Mouse (Mus musculus) ES-Bruce4 (cell line): ENCODE measurements around the gene Zfp524. TPM values are rescaled to one million over a fixed set of nuclear protein-coding genes. Genes with fewer than 3 reads are reported as not detected.

Source experiments
- H3K27ac ChIP-seq: 2 replicates; pipeline ENCODE4 v1.5.1; 2012; ENCODE audit warnings: low read length, inconsistent platforms; ENCODE audit not compliant: insufficient read depth
- H3K27me3 ChIP-seq: 2 replicates; pipeline ENCODE4 v1.6.1; 2012; ENCODE audit warnings: mild to moderate bottlenecking, low read length, inconsistent platforms; ENCODE audit not compliant: control insufficient read depth, poor library complexity, insufficient read depth, severe bottlenecking
- H3K36me3 ChIP-seq: 2 replicates; pipeline ENCODE4 v1.6.1; 2012; ENCODE audit warnings: inconsistent platforms, mild to moderate bottlenecking, low read length, moderate library complexity; ENCODE audit not compliant: control insufficient read depth, poor library complexity, insufficient read depth, severe bottlenecking
- H3K4me1 ChIP-seq: one replicate; pipeline ENCODE4 v1.8.1; 2011; ENCODE audit warnings: low read length; ENCODE audit not compliant: control insufficient read depth, insufficient read depth
- H3K4me3 ChIP-seq: 2 replicates; pipeline ENCODE4 v1.5.1; 2011; ENCODE audit warnings: low read depth, mild to moderate bottlenecking, low read length
- H3K9ac ChIP-seq: 2 replicates; pipeline ENCODE4 v1.6.1; 2012; ENCODE audit warnings: low read depth, mild to moderate bottlenecking, inconsistent platforms; ENCODE audit not compliant: poor library complexity, severe bottlenecking
- H3K9me3 ChIP-seq: replicated peaks from 2 replicates; pipeline ENCODE4 v1.6.1; 2012; ENCODE audit warnings: mild to moderate bottlenecking, low read length, inconsistent platforms; ENCODE audit not compliant: control insufficient read depth, poor library complexity, insufficient read depth, severe bottlenecking
- CTCF ChIP-seq: IDR thresholded peaks from one replicate; pipeline ENCODE4 v1.8.1; 2011; ENCODE audit warnings: low read depth, low read length
- EP300 ChIP-seq: IDR thresholded peaks from 2 replicates; pipeline ENCODE4 v1.6.1; 2011; ENCODE audit warnings: low read depth, low read length; ENCODE audit not compliant: insufficient read depth
- POLR2A ChIP-seq: IDR thresholded peaks from one replicate; pipeline ENCODE4 v1.8.1; 2011; ENCODE audit warnings: low read length; ENCODE audit not compliant: insufficient read depth
- polyA plus RNA-seq: library from polyadenylated mRNA; stranded (reverse); fragments of >200 nt; gene quantifications from 2 replicates; pipeline ENCODE4 v1.2.4, GENCODE M21; 2011; ENCODE audit warnings: low read depth; ENCODE audit not compliant: missing spikeins, insufficient read depth, insufficient read length

Gene Zfp524
- 2.5 and 4.7 TPM in 2 replicates for polyA plus RNA-seq

GRCm38 (mm10) chr7:5014251-5015117 is at the start of gene Zfp524, which contains the start of gene Fiz1:
Gene Zfp524, plus strand, starts transcription at chr7:5014415.
Gene Fiz1, minus strand, starts transcription at chr7:5014697.
- Histone ChIP-seq H3K36me3 (peaks cover 22% of the 10 kb centered on the region), H3K27ac (peak within 1 kb of the TSS; percentile 94), H3K9me3 (no peaks in the 10 kb centered on the region), H3K4me3 (peak within 1 kb of the TSS; percentile 92), H3K4me1 (peaks cover 9% of the 10 kb centered on the region), H3K9ac (peak within 1 kb of the TSS; percentile 91), H3K27me3 (no peaks in the 10 kb centered on the region)
- TF ChIP-seq POLR2A: no peak
- no peak for TF ChIP-seq EP300
- TF ChIP-seq CTCF: no peak

GRCm38 (mm10) chr7:4964988-4965387 is 49.2 kb upstream of the Zfp524 start:
- H3K27me3 ChIP-seq: no peaks in the 10 kb centered on the region
- no peak for TF ChIP-seq POLR2A
- TF ChIP-seq CTCF: no peak
- TF ChIP-seq EP300: no peak
- no peaks in the 10 kb centered on the region for H3K9me3 ChIP-seq
- no peak overlapping the region for H3K9ac ChIP-seq
- no peak overlapping the region for H3K4me3 ChIP-seq
- no peaks in the 10 kb centered on the region for H3K36me3 ChIP-seq
- H3K4me1 ChIP-seq: no peaks in the 10 kb centered on the region
- no peak overlapping the region for H3K27ac ChIP-seq

- H3K9me3 ChIP-seq: no peaks in the 10 kb centered on the region
- H3K27ac ChIP-seq: no peak within 1 kb of the TSS
- no peak within 1 kb of the TSS for H3K9ac ChIP-seq
Observed at GRCm38 (mm10) chr7:4971068-4971467, 43.1 kb upstream of the Zfp524 start, which contains the start of gene Sbk3. Gene Sbk3, minus strand, starts transcription at chr7:4971168.

GRCm38 (mm10) chr7:4971710-4972109 is 42.5 kb upstream of the Zfp524 start:
- H3K27me3 ChIP-seq: no peaks in the 10 kb centered on the region
- no peak overlapping the region for H3K27ac ChIP-seq
- H3K4me1 ChIP-seq: no peaks in the 10 kb centered on the region
- H3K36me3 ChIP-seq: no peaks in the 10 kb centered on the region
- no peak for TF ChIP-seq CTCF
- no peak for TF ChIP-seq EP300
- no peak for TF ChIP-seq POLR2A
- H3K4me3 ChIP-seq: no peak overlapping the region
- no peaks in the 10 kb centered on the region for H3K9me3 ChIP-seq
- H3K9ac ChIP-seq: no peak overlapping the region

More at GRCm38 (mm10) chr7:4971068-4971467, 43.1 kb upstream of the Zfp524 start, which contains the start of gene Sbk3:
- TF ChIP-seq EP300: no peak
- no peak for TF ChIP-seq CTCF
- TF ChIP-seq POLR2A: no peak
- no peaks in the 10 kb centered on the region for H3K4me1 ChIP-seq
- H3K36me3 ChIP-seq: no peaks in the 10 kb centered on the region
- H3K27me3 ChIP-seq: no peaks in the 10 kb centered on the region
- no peak within 1 kb of the TSS for H3K4me3 ChIP-seq

- Histone ChIP-seq H3K36me3 (no peaks in the 10 kb centered on the region), H3K9ac (no peak overlapping the region), H3K9me3 (no peaks in the 10 kb centered on the region), H3K27ac (no peak overlapping the region), H3K4me3 (no peak overlapping the region), H3K27me3 (no peaks in the 10 kb centered on the region), H3K4me1 (no peaks in the 10 kb centered on the region)
- TF ChIP-seq POLR2A: no peak
- no peak for TF ChIP-seq CTCF
- TF ChIP-seq EP300: no peak
Observed at GRCm38 (mm10) chr7:4972321-4973047, 41.7 kb upstream of the Zfp524 start.
